Mouse (Mus musculus) frontal cortex, postnatal 10 days (tissue): Measurements from ENCODE around the gene Tmem151b.

Source experiments
- DNase-seq, 2 experiments: peaks; one replicate each; pipeline ENCODE4 v3.0.0; 2022; ENCODE audit warnings: low spot score in 2 of 2, mixed read lengths in 1 of 2

Gene Tmem151b

DNA sequence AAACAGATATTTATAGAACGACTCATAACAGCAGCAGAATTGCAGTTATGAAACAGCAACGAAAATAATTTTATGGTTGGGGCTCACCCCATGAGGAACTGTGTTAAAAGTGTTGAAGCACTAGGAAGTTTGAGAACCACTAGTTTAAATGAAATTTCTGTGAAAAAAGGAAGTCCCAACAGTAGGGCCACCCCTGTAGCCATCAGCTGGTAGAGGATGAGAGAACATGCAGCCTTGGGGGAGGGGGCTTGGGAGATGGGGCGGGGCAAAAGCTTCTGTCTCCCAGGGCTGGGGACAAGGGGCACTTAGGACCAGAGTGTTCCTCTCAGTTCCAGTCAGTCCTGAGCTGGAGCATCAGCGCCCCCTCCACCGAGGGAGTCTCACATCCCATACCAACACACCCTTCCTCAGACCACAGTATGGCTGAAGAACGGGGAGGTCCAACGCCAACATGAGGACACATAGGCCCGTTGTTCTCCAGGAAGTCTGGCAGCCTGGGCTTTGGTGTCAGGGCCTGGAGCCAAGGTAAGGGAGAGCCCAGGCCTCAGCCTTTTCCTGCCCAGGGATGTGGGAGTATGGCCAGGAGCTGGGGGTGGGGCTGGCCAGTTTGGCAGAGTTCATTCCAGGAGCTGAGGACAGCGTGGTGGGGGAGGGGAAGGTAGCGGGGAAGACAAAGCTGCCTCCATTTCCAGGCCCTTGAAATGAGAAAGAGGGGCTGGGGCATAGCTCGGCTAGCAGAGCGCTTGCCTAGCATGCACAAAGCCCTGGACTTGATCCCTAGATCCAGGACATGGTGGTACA lies 34.8 kb upstream of the Tmem151b start:
- DNase-seq: peak; percentile 78 to 81

DNA sequence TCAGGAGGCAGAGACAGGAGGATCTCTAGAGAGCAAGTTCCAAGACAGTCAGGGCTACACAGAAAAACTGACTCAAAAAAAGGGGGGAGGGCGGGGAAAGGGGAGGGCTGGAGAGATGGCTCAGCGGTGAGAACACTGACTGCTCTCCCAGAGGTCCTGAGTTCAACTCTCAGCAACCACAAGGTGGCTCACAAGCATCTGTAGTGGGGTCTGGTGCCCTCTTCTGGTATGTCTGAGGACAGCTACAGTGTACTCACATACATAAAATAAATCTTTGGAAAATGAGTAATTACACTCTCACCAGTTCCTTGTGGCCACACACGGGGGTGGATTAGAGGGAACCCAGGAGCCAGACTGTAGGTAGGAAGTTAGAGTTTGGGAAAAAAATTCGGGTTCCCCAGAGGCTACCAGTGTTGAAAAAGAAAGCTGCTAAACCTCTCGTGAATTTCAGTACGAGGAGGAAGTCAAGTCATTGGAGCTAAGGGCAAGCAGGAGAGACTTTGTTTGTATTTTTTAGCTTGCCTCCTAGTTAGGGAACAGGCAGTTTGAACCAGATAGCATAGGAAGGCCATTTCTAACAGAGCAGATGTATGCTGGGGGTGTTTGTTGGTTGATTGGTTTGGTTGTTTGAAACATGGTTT lies 33.4 kb upstream of the Tmem151b start:
- DNase-seq: no peak

DNA sequence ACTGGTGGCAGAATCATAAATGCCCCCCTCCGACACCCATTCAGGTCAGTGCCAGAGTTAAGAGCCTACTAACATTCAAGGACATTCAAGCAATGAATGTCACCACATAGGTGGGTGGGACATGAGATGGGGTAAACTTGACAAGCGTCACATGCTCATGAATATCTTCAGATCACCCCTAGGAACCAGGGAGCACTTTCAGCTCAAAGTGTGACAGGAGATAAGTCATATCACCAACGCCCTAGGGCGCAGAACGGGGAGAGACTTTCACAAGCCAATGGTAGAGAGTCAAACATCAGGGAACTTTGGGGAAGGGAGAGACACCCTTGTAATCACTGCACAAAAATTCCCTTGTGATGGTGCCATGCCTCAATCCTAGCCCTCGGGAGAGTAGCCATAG lies 32.7 kb upstream of the Tmem151b start:
- no peak for DNase-seq

DNA sequence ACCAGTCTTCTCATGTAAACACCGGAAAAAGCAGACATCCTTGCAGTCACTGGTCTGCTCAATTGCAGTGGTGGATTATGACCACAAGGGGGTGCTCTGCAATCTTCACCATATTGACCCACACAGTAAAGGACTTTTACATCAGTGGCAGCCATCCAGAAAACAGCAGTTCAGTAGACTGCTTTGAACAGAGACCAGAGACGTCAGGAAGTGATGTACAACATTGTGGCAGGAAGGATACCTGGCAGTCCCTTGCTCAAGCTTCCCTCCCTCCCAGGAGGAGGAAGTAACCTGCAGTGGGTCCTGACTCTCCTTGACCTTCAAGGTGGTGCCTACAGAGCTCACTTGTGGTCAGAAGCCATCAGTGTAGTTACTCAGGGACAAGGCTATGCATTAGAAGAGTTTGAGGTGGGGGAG lies 32.1 kb upstream of the Tmem151b start:
- DNase-seq: peak in 1 of 2 experiments; percentile 62

DNA sequence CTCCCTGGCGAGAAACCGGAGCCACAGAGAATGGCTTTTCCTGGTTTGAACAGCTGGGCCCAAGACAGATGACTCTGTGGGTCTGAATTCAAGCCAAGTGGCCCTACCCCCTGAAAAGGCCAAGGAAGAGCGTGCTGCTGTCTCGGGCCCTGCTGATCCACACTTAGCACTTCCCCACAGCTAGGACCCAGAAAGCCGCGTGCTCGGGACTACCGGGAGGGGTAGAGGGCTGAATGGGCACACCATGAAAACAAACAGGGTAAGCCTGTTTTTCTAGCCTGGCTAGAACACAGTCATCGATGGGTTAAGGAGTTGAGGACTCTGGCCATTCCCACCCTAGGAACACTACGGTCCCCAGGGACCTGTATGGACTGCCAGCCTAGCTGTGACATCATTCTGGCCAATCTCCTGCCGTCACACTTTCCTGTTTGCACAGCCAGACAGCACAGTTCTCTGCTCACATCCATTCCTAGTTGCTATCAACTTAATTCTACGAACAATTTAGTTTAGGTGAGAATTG lies 31.5 kb upstream of the Tmem151b start:
- no peak for DNase-seq

DNA sequence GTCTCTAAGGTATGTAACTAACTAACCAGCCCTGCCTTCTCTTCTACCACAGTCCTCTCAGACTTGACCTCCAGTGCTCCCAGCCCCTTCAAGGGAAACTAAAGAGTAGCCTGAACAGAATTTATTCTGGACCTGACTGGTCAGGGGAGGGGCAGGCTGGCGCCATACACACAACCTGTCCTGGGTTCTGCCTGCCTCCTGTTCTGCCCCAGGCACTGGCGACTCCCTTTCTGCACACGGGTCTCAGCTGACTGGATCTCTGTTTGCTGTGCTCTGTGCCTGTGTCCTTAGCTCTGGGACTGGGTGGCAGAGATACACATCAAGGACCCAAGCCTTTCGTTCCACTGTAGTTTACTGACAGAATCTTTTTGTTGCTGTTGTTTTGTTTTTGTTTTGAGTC lies 30.1 kb upstream of the Tmem151b start:
- no peak for DNase-seq

DNA sequence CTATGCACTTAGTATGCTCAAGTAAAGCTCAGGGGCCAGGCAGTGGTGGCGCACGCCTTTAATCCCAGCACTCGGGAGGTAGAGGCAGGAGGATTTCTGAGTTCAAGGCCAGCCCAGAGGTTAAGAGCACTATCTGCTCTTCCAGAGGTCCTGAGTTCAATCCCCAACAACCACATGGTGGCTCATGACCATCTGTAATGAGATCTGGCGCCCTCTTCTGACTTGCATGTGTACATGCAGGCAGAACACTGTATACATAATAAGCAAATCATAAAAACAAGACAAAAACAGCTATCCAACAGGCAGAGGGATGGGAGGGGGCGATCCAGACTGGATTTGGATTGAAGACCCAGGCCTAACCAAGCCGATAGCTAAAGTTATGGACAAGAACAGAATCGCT lies 29.4 kb upstream of the Tmem151b start:
- no peak for DNase-seq

DNA sequence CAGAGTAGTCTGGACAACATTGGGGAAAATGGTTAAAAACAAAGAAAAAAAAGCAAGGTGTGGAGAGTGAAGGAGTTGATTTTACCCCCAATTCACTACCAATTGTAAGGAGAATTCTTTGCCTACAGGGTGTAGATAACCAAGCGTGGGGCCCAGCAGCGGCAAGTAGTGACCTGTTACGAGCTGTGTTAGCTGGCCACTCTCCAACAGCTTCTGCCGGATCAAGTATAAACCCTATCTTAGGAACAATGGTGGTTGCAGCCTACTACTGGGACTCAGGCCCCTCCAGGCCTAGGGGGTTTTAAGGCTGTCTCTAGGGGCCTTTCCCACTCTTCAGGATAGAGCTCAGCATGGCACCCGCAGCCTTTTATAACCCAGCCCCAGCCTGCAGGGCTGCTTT lies 28.8 kb upstream of the Tmem151b start:
- no peak for DNase-seq

DNA sequence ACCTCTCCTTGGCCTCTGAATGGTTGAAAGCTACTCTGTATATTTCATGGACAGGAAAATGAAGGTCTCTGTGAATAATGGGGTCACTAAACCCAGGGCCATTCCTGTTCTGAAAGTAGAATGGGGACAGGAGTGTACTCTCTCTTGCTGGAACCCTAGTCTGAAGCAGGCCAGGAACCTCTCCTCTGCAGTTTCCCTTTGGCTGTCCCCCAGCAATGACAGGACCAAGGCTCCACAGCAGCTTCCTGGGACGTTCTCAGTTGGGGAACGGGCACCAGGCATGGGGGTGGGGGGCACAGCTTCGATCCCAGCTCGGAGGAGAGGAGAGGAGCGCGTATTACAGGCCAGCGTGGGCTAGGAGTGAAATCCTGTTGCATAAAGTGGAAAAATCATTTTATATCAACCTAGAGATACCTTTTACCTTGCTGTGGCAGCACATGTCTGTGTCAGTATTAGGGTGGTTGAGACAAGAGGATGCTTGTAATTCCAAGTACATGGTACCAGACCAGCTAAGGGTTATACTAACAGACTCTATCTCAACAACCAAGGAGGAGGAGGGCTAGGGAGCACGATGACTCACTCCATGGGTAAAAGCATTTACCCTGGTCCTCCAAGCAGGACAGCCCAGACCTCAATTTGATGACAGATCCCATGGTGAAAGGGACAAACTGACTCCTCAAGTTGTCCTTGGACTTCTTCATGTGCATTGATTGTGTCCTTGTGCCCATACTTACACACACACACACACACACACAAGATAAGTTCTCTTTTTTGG lies 25.8 kb upstream of the Tmem151b start:
- no peak for DNase-seq

DNA sequence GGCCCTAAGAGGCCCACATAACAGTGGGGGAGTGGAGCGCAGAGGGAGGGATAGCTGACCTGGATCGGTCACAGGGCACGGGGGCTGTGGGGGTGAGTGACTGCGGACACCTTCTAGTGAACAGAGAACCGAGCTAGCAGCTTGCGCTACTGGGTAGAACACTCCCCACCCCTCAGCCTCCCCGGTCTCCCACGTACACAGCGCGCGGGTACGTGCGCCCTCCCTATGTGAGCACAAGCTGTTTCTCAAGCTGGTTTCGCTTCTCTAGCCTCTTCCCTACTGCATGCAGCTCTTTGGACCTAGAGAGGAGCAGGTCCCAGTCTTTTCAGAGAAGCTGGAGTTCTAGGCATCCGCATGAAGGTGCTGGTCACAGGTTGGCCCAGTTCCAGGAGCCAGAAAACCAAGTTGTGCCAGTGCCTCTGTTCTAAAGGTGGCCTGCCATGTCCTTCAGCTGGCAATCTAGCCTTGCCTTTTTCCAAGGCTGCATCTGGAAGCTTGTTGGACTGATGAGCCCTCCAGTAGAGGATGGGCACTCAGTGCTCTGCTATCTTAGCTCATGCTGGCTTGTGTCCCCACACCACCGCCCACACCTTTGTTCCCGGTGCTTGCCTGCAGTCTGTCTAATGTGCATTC lies 24.8 kb upstream of the Tmem151b start:
- DNase-seq: peak; percentile 79 to 83

DNA sequence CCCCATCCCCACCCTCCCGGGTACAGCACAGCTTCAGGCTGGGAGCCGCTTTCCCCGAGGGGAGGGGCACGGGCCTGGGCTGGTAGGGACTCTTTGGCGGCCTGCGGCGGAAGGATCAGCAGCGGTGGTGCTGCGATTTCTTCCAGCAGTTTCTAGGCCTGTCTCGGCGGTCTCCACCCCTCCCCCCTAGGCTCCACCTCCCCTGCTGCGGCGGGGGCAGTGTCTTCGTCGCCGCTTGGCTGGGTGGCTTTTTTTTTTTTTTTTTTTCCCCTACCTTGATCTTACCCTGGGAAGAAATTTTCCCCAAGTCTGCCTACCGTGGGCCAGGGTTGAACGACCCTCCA lies 24.3 kb upstream of the Tmem151b start:
- DNase-seq: peak; percentile 95 to 97

DNA sequence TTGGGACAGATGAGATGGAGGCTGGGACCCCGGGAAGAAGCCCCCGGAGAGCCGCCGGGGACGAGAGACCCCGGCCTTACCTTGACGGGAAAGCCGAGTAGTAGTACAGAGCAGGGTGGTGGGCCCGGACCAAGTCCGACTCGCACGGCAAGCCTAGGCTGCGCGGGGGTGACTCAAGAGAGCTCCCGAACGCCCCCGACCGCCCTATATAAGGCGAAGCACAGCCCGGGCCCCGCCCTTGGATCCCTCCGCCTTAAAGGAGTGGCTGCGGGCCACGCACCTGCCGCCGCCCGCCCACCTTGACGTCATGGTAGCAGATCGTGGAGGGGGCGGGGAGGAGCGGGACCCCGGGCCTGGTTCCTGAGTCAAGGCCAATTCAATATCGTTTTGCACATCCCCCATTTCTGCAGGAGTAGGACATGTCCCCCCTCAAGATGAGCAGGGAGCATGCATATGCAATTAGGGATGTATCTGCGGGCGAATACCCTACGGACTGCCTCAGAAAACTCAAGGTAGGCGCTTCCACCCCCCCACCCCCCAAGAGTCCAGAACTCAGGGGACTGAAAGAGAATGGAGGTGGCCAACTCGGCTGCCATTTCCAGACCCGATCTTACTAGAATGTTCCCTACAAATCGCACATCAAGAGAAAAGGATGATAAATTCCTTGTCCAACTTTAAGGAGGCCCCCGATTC lies 23.8 kb upstream of the Tmem151b start, which contains the start of gene Hsp90ab1:
Hsp90ab1 (minus strand) TSS at position 185 of the 693 bp plus-strand sequence.
- peak; percentile 99 for DNase-seq

DNA sequence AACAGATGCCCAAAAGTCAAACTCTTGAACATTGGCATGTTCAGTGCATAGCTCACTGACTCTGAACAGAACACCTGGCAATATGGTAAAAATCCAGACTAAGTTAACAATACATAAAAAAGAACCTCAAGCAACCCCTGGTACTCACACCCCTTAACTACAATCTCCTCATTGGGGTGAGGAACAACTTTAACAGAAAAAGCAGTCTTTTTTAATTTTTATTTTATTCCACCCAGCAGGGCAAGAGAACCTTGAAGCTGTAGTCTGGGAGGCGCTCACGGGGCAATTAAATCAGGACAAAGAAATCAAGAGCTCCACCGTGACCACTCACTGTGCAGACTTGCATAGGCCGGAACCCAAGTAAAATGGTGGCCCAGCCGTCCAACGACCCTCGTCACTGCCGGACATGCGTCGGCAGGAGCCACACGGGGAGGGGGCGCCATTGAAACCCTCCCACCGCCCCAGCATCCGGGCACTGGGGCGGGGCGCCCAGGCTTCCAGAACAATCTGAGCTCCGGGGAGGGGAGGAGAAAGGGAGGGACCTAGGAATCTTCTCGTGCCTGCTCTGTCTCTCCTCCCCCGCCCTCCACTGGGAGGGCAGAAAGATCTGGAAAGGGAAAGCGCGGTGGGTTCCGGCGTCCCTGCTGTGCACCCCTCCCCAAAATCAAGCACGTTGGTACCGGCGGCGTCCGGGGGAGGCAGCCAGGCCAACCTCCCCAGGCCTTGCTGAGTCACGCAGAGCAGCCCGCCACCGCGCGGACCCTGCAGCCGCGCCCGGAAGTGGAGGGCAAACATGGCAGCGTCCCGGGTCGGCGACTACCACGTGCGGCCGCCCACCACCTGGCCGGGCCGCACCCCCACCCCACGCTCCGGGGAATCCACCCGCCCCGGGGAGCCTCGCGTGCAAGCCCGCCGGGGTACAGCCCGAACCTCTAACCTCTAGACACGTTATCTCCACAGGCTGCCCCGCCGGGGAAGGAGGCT lies 22.9 kb upstream of the Tmem151b start:
- DNase-seq: peak; percentile 78

DNA sequence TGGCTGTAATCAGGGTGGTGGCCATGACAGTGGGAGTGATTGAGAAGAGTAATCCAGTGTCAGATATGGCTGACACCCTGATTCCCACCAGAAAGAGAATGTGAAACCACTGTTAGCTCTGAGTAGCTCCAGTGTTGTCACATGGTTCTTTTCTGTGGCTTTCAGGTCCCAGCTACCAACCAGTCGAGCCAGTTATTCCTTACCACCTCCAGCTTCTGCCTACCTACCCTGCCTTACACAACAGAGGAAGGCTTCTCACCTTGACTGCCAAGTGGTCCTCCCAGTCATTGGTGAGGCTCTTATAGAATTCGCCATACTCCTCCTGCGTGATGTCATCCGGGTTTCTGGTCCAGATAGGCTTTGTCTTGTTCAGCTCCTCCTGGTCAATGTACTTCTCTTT lies 20.5 kb upstream of the Tmem151b start:
- no peak for DNase-seq

DNA sequence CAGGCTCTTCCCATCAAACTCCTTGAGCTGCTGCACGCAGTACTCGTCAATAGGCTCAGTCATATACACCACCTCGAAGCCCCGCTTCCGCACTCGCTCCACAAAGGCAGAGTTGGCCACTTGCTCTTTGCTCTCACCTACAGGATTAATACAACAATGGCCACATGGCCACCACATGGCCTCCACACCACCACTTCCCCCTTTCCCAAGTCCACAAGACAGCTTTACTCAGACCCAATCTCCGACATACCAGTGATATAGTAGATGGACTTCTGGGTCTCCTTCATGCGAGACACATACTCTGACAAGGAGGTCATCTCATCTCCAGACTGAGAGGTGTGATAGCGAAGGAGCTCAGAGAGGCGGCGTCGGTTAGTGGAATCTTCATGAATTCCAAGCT lies 19.5 kb upstream of the Tmem151b start:
- no peak for DNase-seq

DNA sequence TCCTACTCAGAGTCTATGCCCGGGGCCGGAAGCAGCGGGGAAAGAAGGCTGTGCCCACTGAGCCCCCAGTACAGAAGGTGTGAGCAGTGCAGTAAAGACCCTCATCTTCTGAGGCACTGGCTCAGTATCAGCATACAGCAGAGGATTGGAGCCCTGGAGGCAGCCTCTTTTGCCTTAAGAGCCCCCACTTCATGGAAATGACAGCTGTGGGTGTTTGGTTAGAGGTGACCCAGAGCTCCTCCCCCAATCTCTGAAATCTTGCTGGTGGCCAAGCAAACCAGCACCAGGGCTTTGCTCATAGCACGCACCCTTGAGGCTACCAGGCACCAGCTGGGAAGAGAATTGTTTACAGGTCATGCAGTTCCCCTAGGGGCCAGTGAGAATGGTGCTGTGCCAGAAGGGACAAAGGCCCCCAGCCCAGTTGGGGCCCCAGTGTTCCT lies 17.7 kb upstream of the Tmem151b start:
- DNase-seq: no peak

DNA sequence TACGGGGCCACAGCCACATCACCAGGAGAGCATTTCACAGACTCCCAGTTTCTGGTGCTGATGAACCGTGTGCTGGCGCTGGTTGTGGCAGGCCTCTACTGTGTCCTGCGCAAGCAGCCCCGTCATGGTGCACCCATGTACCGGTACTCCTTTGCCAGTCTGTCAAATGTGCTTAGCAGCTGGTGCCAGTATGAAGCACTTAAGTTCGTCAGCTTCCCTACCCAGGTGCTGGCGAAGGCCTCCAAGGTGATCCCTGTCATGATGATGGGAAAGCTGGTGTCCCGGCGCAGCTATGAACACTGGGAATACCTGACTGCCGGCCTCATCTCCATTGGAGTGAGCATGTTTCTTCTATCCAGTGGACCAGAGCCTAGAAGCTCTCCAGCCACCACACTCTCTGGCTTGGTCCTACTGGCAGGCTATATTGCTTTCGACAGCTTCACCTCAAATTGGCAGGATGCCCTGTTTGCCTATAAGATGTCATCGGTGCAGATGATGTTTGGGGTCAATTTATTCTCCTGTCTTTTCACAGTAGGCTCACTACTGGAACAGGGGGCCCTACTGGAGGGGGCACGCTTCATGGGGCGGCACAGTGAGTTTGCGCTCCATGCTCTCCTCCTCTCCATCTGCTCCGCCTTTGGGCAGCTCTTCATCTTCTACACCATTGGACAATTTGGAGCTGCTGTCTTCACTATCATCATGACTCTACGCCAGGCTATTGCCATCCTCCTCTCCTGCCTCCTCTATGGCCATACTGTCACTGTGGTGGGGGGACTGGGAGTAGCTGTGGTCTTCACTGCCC lies 17.1 kb upstream of the Tmem151b start:
- DNase-seq: no peak

DNA sequence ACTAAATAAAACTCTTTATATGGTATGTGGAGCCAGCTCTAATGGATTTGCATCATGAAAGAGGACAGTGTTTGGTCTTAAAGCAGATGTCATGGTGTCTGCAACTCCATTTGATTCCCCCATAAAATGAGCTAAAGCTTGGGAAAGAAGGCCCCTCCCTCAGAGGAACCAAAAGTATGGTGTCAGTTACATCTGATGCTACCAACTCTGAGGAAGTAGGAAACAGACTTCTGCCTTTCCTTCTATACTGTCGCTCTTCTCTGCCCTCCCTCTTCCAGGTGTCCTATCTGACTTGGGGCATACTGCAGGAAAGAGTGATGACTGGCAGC lies 16.5 kb upstream of the Tmem151b start:
- DNase-seq: no peak

DNA sequence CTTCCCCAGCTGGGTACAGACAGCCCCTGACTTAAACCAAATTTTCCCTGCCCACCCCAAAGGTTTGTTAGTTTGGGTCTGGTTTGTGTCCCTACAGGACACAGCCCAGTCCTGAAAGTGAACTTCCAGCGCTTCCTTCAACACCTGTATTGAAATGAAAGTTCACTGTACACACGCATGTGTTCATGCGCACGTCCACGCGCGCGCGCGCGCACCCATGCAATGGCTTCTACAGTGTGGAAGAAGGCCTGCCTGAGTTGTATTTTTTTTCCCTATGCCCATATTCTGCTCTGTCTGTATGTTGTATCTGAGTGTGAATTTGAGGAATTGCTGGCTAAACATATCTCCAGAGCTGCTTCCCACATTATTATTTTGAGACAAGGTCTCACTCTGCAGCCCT lies 15.6 kb upstream of the Tmem151b start:
- no peak for DNase-seq
